Mouse (Mus musculus) frontal cortex, adult (tissue): ENCODE measurements around the gene Slc25a44.
"Not testable (repeated sequence)": the region's sequence is repeated elsewhere in the genome, so short reads cannot be mapped to it uniquely, and the experiment has no call there.

Experiments
- ATAC-seq: cut with Nextera tagmentation; 2 replicates; pipeline ENCODE4 v1.9.2; 2017; ENCODE audit warnings: mild to moderate bottlenecking, moderate library complexity, mixed read lengths; ENCODE audit not compliant: low TSS enrichment

Slc25a44 gene

DNA sequence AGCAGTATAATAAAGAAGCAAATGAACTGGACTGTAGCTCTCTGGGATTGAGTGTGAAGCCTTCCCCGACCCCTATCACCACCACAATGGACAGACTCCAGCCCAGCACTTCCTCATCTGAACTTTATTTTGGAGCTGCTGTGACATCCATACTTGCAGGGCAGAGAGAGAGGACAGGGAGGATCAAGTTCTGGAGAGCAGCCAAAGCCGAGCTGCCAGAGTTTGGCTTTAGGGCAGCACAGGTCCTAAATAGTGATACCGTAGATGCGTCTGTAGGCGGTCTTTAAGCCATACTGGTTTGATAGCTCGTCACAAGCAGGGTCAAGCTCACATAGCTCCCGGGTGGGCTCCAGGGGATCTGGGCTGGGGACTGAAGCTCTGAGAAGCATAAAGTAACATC is 56.4 kb downstream of the Slc25a44 start:
- not testable (repeated sequence) for ATAC-seq

DNA sequence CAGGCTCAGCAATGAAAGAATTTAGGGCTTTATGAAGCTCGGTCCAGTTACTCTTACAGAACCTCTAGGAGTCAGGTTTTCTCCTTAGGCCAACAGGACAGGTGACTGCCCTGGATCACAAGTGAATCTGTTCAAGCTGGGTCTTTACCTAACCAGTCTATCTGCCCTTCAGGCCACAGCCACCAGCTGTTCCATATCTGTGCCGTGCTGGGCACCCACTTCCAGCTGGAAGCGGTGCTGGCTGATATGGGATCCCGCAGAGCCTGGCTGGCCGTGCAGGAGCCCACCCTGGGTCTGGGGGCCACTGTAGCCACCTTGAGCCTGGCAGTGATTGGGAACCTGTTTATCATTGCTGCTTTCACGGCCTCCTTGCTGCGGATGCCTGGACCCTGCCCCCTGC is 57.4 kb downstream of the Slc25a44 start:
- ATAC-seq: not testable (repeated sequence)

DNA sequence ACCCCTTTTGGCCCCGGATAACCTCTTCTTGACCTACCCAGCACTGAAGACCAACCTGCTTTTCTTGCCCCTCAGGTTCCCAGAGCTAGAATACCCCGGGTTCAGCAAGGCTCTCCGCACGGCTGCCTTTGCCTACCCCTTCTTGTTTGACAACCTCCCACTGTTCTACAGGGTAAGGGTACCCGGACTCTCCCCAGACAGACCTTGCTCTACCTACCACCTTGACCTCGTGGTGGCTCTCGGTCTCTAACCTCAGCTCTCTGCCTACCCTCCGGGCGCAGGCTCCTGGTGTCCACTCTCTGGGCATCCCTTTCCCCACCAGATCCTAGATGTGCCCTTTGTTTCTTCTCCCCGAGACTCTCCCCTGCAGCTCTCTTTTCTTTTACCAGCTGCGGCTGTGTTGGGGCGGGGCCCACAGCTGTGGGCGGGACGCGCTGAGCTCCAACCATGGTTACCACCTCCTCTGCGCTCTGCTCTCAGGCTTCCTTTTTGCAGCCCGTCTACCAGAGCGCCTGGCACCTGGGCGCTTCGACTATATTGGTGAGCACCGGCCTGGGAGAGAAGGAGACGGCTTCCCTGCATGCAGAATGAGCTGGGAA is 58.0 kb downstream of the Slc25a44 start:
- ATAC-seq: peak; percentile 76

DNA sequence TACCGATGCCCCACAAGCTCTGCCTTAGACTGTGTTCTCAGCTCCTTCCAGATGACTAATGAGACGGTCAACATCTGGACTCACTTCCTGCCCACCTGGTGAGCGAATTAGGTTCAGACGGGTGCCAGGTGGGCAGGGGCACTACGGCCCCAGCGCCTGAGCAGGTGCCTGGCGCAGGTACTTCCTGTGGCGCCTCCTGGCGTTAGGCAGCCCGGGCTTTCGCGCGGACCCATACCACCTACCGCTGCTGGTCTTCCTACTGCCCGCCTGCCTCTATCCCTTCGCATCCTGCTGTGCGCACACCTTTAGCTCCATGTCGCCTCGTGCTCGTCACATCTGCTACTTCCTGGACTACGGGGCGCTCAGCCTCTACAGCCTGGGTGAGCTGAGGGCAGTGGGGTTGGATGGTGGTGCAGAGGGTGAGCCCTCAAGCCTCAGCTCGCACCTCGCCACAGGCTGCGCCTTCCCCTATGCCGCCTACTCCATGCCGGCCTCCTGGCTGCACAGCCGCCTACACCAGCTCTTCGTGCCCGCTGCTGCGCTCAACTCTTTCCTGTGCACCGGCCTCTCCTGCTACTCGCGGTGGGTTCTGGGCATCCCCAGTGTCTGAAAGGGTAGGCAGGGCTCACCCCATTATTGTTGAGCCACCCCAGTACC is 59.1 kb downstream of the Slc25a44 start:
- ATAC-seq: peak; percentile 29; the same call in 1 of the 2 replicates

DNA sequence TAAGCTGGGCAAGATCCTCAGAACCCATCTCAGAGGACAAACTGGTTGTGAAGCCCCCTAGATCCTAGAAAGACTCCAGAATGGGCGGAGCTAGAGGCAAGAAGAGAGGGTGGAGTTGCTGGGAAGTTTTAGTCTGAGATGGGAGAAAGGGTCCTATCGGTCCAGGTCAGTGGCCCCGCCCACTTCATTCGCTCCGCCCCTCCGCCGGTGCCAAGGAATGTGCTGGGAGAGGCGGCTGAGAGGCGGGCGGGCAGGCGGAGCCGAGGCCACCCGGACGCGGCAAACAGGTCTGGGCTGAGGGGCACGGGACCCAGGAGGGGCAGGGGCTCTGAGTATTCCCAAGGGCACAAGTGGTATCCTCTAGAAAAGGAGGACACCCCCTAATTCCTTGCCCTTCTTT is 60.6 kb downstream of the Slc25a44 start, which contains the start of gene Paqr6:
Paqr6 (plus strand) TSS at position 248 of the 400 bp plus-strand sequence.
- ATAC-seq: no peak

DNA sequence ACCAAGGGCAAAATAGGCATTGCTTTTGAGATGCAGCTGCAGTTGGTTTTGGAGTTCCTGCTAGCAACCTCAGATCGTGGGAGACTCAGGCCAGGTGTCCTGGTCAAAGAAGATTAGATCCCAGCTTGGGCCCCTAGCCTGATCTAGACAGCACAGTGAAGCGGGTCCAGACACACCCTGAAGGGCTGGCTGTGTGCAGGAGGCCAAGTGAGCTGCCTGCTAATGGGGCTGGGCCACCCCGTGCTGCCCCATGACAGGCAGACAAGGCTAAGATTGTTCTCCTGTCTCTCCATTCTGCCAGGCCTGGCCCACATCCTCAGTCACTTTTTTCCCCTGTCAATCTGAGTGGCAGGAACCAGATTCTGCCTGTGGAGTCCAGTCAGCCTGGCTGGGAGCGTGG is 61.2 kb downstream of the Slc25a44 start:
- ATAC-seq: peak; percentile 32

DNA sequence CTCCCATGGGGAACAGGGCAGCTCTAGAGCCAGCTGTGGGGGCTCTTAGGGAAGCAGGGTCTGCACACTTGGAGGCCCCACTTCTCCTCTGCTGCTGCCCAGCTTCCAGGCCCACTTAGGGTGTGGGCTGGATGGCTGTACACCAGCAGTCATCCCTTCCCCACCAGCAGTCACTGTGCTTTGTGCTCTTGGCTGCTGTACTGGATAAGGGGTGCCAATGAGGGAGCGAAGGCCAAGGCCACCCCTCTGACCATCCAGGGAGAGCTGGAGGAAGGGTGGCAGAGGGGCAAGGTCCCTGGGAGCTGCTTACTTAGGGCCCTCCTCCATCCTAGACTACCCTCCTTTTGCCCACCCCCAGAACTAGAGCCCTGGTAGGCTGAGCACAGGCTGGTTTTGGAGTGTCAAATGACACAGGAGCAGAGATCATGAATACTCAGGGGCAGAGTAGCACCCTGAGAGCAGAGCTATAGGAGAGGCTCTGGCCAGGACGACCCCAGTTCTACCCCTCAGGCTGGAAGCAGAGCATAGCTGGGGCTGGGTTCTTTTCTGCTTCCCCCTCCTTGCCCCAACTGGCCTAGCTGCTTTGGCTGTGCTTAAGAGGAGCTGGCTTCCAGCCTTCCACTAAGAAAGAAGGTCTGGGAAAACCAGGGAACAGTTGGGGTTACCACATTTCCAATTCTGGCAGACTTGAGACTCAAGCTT is 63.2 kb downstream of the Slc25a44 start:
- no peak for ATAC-seq

DNA sequence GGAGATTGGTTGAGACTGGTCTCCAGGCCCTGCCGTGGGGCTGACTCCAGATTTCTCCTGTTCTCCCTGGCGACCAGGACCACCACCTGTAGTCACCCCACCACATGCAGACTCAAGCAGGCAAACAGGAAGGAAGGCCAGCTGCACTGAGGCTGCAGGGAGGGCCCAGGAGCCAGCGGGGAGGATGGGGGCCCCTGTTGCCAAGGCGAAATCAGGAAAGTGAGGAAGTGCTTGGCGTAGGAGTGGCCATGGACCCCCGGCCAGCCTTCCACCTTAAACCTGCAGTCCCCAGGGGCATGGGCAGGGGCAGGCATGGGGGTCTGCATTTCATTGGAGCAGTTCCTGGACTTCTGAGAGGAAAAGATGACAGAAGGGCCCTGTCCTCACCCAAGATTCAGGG is 63.8 kb downstream of the Slc25a44 start:
- ATAC-seq: no peak
